Mouse (Mus musculus): Measurements from ENCODE around the gene Vtn. TPM values are rescaled to one million over a fixed set of nuclear protein-coding genes. Genes with fewer than 3 reads are reported as not detected.
"Not testable (repeated sequence)": the region's sequence is repeated elsewhere in the genome, so short reads cannot be mapped to it uniquely, and the experiment has no call there.

Vtn gene
- polyA plus RNA-seq, 1 experiment: not detected

DNA sequence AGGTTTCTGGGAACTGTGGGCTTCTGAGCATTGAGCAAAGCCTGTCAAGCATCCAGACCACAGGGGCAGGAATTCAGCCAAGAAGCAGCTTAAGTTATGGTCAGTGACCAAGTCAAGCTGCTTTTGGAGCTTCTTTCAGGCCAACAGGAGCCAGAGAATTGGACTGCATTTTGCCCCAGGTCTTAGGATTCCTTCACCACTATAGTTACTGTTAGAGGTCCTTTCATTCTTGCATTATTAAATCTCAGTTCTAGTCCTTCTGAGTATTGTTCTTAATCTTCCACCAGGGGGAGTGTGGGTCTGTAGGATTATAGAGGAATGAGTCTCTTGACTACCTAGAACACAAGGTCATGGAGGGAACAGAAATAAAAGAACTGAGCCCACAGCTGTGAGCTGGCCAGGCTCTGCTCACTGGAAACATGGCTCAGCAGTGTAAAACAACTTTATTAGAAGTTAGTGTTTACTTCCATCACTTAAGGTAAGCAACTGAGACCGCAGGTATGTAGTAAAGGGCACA, 23.6 kb downstream of the Vtn start:
- Histone ChIP-seq H3K27me3 (ENCODE audit: control insufficient read depth, insufficient read depth, low read length, poor library complexity, severe bottlenecking) (no peaks in the 10 kb centered on the region), H3K36me3 (ENCODE audit: control insufficient read depth, insufficient read depth, low read length, poor library complexity, severe bottlenecking) (peaks cover 88% of the 10 kb centered on the region), H3K4me1 (ENCODE audit: control insufficient read depth, insufficient read depth, low read length) (no peaks in the 10 kb centered on the region), H3K9me3 (replicated peaks; ENCODE audit: control insufficient read depth, insufficient read depth, low read length, poor library complexity, severe bottlenecking) (no peaks in the 10 kb centered on the region), H3K9ac (ENCODE audit: low read depth, poor library complexity, severe bottlenecking) (no peak overlapping the region), H3K4me3 (ENCODE audit: low read depth, low read length) (no peak overlapping the region), H3K27ac (ENCODE audit: insufficient read depth, low read length) (no peak overlapping the region)
- TF ChIP-seq CTCF (IDR thresholded peaks at IDR 0.05; ENCODE audit: low read depth, low read length) (no peak), EP300 (IDR thresholded peaks at IDR 0.05; ENCODE audit: insufficient read depth, low read depth, low read length) (no peak), POLR2A (IDR thresholded peaks at IDR 0.05; ENCODE audit: insufficient read depth, low read length) (no peak)

DNA sequence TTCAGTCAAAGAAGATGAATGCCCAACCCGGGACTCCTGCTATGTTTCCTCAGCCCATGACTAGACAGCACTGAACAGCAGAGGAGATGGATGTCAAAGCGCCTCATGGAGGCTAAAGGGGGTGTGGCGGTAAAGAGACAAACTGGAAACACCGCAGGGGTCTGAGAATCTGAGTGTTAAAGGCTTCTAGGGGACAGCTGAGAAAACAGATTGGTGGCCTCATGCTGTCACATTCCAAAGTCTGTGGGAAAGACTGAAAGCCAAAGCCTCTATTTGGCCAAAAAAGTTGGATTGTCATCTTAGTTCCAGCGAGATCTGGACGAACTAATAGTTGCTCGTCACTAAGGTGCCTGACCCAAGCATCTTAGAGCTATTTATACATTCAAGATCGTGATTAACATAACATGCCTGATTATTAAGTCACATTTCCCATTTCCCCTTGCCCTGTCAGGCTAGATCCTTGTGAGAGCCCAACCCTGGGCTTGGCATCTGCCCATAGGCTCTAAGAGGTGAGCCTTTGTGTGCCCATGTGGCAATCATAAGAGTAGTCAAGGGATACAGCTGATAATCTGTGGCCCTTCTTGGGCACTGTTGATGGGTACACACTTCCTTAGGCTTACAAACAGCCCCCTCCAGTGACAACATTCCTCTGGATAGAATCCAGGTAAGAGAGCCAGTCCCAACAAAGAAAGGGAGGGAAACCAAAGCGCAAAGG, 24.5 kb downstream of the Vtn start:
- Histone ChIP-seq H3K9me3 (replicated peaks; ENCODE audit: control insufficient read depth, insufficient read depth, low read length, poor library complexity, severe bottlenecking) (no peaks in the 10 kb centered on the region), H3K4me3 (ENCODE audit: low read depth, low read length) (no peak overlapping the region), H3K36me3 (ENCODE audit: control insufficient read depth, insufficient read depth, low read length, poor library complexity, severe bottlenecking) (peaks cover 89% of the 10 kb centered on the region), H3K27ac (ENCODE audit: insufficient read depth, low read length) (no peak overlapping the region), H3K9ac (ENCODE audit: low read depth, poor library complexity, severe bottlenecking) (no peak overlapping the region), H3K4me1 (ENCODE audit: control insufficient read depth, insufficient read depth, low read length) (no peaks in the 10 kb centered on the region), H3K27me3 (ENCODE audit: control insufficient read depth, insufficient read depth, low read length, poor library complexity, severe bottlenecking) (no peaks in the 10 kb centered on the region)
- TF ChIP-seq POLR2A (IDR thresholded peaks at IDR 0.05; ENCODE audit: insufficient read depth, low read length) (no peak), CTCF (IDR thresholded peaks at IDR 0.05; ENCODE audit: low read depth, low read length) (no peak), EP300 (IDR thresholded peaks at IDR 0.05; ENCODE audit: insufficient read depth, low read depth, low read length) (no peak)

DNA sequence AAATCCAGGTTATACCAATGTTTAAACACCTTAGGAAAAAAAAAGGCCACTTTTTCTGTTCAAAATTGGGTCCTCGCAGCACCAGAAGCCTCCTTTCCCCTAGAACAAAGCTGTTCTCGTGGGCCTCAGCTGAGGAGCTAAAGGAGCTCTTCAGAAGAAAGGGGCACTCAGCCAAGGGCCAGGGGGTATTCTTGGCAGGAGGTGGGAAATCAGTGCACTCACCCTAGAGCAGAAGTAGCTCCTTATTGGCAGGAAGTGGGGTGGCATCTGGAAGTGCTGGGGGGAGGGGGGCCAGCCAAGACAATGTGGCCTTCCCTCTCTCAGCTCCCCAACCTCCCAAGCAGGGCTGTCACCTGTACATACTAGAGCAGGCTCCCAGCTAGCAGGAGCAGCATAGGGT, 25.9 kb downstream of the Vtn start:
- H3K9ac ChIP-seq (ENCODE audit: low read depth, poor library complexity, severe bottlenecking): no peak overlapping the region
- H3K36me3 ChIP-seq (ENCODE audit: control insufficient read depth, insufficient read depth, low read length, poor library complexity, severe bottlenecking): peaks cover 83% of the 10 kb centered on the region
- TF ChIP-seq CTCF (IDR thresholded peaks at IDR 0.05; ENCODE audit: low read depth, low read length) (no peak), EP300 (IDR thresholded peaks at IDR 0.05; ENCODE audit: insufficient read depth, low read depth, low read length) (no peak), POLR2A (IDR thresholded peaks at IDR 0.05; ENCODE audit: insufficient read depth, low read length) (no peak)
- no peak overlapping the region for H3K27ac ChIP-seq (ENCODE audit: insufficient read depth, low read length)
- no peaks in the 10 kb centered on the region for H3K4me1 ChIP-seq (ENCODE audit: control insufficient read depth, insufficient read depth, low read length)
- no peak overlapping the region for H3K4me3 ChIP-seq (ENCODE audit: low read depth, low read length)
- no peaks in the 10 kb centered on the region for H3K9me3 ChIP-seq (replicated peaks; ENCODE audit: control insufficient read depth, insufficient read depth, low read length, poor library complexity, severe bottlenecking)
- H3K27me3 ChIP-seq (ENCODE audit: control insufficient read depth, insufficient read depth, low read length, poor library complexity, severe bottlenecking): no peaks in the 10 kb centered on the region

DNA sequence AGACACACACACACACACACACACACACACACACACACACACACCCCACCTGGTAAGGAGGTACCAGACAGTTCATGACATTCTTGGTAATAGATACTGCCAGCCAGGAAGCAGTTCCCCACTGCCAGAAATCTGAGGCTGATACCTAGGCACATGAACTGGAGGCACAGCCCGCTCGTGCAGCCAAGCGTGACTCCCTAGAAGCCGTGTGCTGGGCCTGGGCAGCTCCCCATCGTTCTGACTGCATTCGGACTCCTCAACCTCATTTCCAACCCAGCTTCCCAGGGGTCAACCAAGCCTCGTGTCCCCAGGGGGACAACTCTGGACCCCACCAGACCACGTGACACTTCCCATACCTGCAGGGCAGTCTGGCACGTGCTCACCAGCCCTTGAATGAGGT, 29.8 kb downstream of the Vtn start:
- Histone ChIP-seq H3K27ac (ENCODE audit: insufficient read depth, low read length) (no peak overlapping the region), H3K36me3 (ENCODE audit: control insufficient read depth, insufficient read depth, low read length, poor library complexity, severe bottlenecking) (peaks cover 45% of the 10 kb centered on the region), H3K9me3 (replicated peaks; ENCODE audit: control insufficient read depth, insufficient read depth, low read length, poor library complexity, severe bottlenecking) (no peaks in the 10 kb centered on the region), H3K27me3 (ENCODE audit: control insufficient read depth, insufficient read depth, low read length, poor library complexity, severe bottlenecking) (no peaks in the 10 kb centered on the region), H3K9ac (ENCODE audit: low read depth, poor library complexity, severe bottlenecking) (no peak overlapping the region), H3K4me3 (ENCODE audit: low read depth, low read length) (no peak overlapping the region), H3K4me1 (ENCODE audit: control insufficient read depth, insufficient read depth, low read length) (no peaks in the 10 kb centered on the region)
- TF ChIP-seq EP300 (IDR thresholded peaks at IDR 0.05; ENCODE audit: insufficient read depth, low read depth, low read length): no peak
- no peak for TF ChIP-seq POLR2A (IDR thresholded peaks at IDR 0.05; ENCODE audit: insufficient read depth, low read length)
- no peak for TF ChIP-seq CTCF (IDR thresholded peaks at IDR 0.05; ENCODE audit: low read depth, low read length)

DNA sequence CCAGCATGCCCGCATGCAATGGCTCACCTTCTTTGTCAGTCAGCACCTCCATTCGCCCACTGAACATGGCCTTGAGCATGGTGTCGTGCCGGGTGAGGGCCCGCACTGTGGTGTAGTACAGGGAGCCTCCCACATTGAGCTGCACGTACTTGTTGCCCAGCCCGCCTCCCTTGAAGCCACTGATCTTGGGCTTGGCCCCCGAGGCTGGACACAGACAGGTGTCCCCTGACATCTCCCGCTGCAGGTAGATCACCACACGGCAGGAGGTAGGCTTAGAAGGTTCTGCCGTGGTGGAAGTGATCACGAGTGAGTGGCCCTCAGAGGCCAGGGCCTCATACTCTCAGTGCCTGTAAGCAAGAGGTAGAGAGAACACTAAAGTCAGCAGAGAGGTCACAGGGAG, 31.1 kb downstream of the Vtn start:
- TF ChIP-seq POLR2A (IDR thresholded peaks at IDR 0.05; ENCODE audit: insufficient read depth, low read length): no peak
- no peak for TF ChIP-seq CTCF (IDR thresholded peaks at IDR 0.05; ENCODE audit: low read depth, low read length)
- no peak for TF ChIP-seq EP300 (IDR thresholded peaks at IDR 0.05; ENCODE audit: insufficient read depth, low read depth, low read length)
- Histone ChIP-seq H3K27ac (ENCODE audit: insufficient read depth, low read length) (no peak overlapping the region), H3K36me3 (ENCODE audit: control insufficient read depth, insufficient read depth, low read length, poor library complexity, severe bottlenecking) (peaks cover 32% of the 10 kb centered on the region), H3K9ac (ENCODE audit: low read depth, poor library complexity, severe bottlenecking) (no peak overlapping the region), H3K9me3 (replicated peaks; ENCODE audit: control insufficient read depth, insufficient read depth, low read length, poor library complexity, severe bottlenecking) (no peaks in the 10 kb centered on the region), H3K27me3 (ENCODE audit: control insufficient read depth, insufficient read depth, low read length, poor library complexity, severe bottlenecking) (no peaks in the 10 kb centered on the region), H3K4me1 (ENCODE audit: control insufficient read depth, insufficient read depth, low read length) (no peaks in the 10 kb centered on the region), H3K4me3 (ENCODE audit: low read depth, low read length) (no peak overlapping the region)

DNA sequence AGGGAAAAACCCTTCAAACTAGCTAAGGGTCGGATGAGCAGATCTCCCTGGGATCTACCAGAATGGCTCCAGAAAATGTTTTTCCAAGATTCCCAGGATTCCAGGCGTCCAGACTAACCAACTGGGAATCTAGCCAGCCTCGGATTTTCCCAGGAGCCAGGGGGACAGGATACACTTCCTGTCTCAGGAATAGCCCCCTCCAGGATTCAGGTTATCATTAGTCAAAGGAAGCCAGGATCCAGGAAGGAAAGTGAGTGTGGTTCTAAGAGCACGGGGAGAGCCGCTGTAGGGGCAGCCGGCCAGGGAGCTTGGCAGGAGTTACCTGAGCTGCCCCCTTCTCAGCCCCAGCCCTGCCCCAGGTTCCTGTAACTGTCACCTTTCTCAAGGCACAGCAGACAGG, 32.2 kb downstream of the Vtn start:
- no peak for TF ChIP-seq EP300 (IDR thresholded peaks at IDR 0.05; ENCODE audit: insufficient read depth, low read depth, low read length)
- TF ChIP-seq POLR2A (IDR thresholded peaks at IDR 0.05; ENCODE audit: insufficient read depth, low read length): no peak
- TF ChIP-seq CTCF (IDR thresholded peaks at IDR 0.05; ENCODE audit: low read depth, low read length): no peak
- H3K9me3 ChIP-seq (replicated peaks; ENCODE audit: control insufficient read depth, insufficient read depth, low read length, poor library complexity, severe bottlenecking): no peaks in the 10 kb centered on the region
- no peak overlapping the region for H3K27ac ChIP-seq (ENCODE audit: insufficient read depth, low read length)
- H3K36me3 ChIP-seq (ENCODE audit: control insufficient read depth, insufficient read depth, low read length, poor library complexity, severe bottlenecking): peaks cover 25% of the 10 kb centered on the region
- H3K4me1 ChIP-seq (ENCODE audit: control insufficient read depth, insufficient read depth, low read length): no peaks in the 10 kb centered on the region
- no peaks in the 10 kb centered on the region for H3K27me3 ChIP-seq (ENCODE audit: control insufficient read depth, insufficient read depth, low read length, poor library complexity, severe bottlenecking)
- no peak overlapping the region for H3K9ac ChIP-seq (ENCODE audit: low read depth, poor library complexity, severe bottlenecking)
- H3K4me3 ChIP-seq (ENCODE audit: low read depth, low read length): no peak overlapping the region

DNA sequence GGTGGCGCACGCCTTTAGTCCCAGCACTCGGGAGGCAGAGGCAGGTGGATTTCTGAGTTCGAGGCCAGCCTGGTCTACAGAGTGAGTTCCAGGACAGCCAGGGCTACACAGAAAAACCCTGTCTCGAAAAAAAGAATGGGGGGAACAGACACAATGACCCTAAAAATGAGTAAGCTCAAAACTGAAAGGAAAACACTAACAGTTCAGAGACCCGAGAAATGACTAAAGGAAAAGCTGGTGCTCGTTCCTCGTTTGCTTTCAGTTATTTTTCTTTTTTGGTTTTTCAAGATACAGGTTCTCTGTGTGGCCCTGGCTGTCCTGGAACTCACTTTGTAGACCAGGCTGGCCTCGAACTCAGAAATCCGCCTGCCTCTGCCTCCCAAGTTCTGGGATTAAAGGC, 32.6 kb downstream of the Vtn start:
- not testable (repeated sequence) for H3K27me3 ChIP-seq (ENCODE audit: control insufficient read depth, insufficient read depth, low read length, poor library complexity, severe bottlenecking); H3K4me1 ChIP-seq (ENCODE audit: control insufficient read depth, insufficient read depth, low read length); H3K9ac ChIP-seq (ENCODE audit: low read depth, poor library complexity, severe bottlenecking); H3K27ac ChIP-seq (ENCODE audit: insufficient read depth, low read length); H3K9me3 ChIP-seq (replicated peaks; ENCODE audit: control insufficient read depth, insufficient read depth, low read length, poor library complexity, severe bottlenecking); H3K4me3 ChIP-seq (ENCODE audit: low read depth, low read length)
- peaks cover 24% of the 10 kb centered on the region for H3K36me3 ChIP-seq (ENCODE audit: control insufficient read depth, insufficient read depth, low read length, poor library complexity, severe bottlenecking)
